Mouse (Mus musculus) limb, embryonic 11.5 days (tissue): ENCODE data around the gene Olfr692. TPM values are rescaled to one million over a fixed set of nuclear protein-coding genes. Genes with fewer than 3 reads are reported as not detected.

Source experiments
- ATAC-seq: fragments of 200-750 bp; cut with Nextera tagmentation; 2 replicates; pipeline ENCODE4 v1.8.0; 2017; ENCODE audit warnings: low read depth; ENCODE audit not compliant: insufficient number of reproducible peaks, low FRiP score, low TSS enrichment
- DNase-seq: peaks from one replicate; pipeline ENCODE4 v3.0.0-alpha.2; 2015; ENCODE audit warnings: low spot score
- H3K27ac ChIP-seq: fragments of 300-500 bp; sonication (generic); replicated peaks from 2 replicates; pipeline ENCODE4 v1.5.1; 2014; ENCODE audit warnings: low read depth, mild to moderate bottlenecking, low read length
- H3K27me3 ChIP-seq: fragments of 300-500 bp; sonication (generic); 2 replicates; pipeline ENCODE4 v1.6.1; 2014; ENCODE audit warnings: mild to moderate bottlenecking, low read length, mixed read lengths; ENCODE audit not compliant: control insufficient read depth, insufficient read depth
- H3K36me3 ChIP-seq: fragments of 300-500 bp; sonication (generic); 2 replicates; pipeline ENCODE4 v1.6.1; 2014; ENCODE audit warnings: mild to moderate bottlenecking, low read length, moderate library complexity, mixed read lengths; ENCODE audit not compliant: control insufficient read depth, insufficient read depth
- H3K4me1 ChIP-seq: fragments of 300-500 bp; sonication (generic); 2 replicates; pipeline ENCODE4 v1.6.1; 2014; ENCODE audit warnings: low read length, mixed read lengths; ENCODE audit not compliant: control insufficient read depth, insufficient read depth
- H3K4me2 ChIP-seq: fragments of 300-500 bp; sonication (generic); 2 replicates; pipeline ENCODE4 v1.6.1; 2014; ENCODE audit warnings: low read depth, mild to moderate bottlenecking, moderate library complexity; ENCODE audit not compliant: severe bottlenecking
- H3K4me3 ChIP-seq: fragments of 300-500 bp; sonication (generic); 2 replicates; pipeline ENCODE4 v1.5.1; 2014; ENCODE audit warnings: low read depth, low read length
- H3K9ac ChIP-seq: fragments of 300-500 bp; sonication (generic); 2 replicates; pipeline ENCODE4 v1.6.1; 2014; ENCODE audit warnings: mild to moderate bottlenecking, low read length
- H3K9me3 ChIP-seq: fragments of 300-500 bp; sonication (generic); 2 replicates; pipeline ENCODE4 v1.6.1; 2016; ENCODE audit warnings: low read length; ENCODE audit not compliant: control insufficient read depth
- WGBS: fragments of 180-500 bp; shearing (Covaris S2); extraction: QIAGEN DNeasy Blood & Tissue Kit; methylation state at CpG from one replicate; pipeline ENCODE4 v1.1.7; 2014; 5-methylcytosine and 5-hydroxymethylcytosine counted together
- polyA plus RNA-seq: library from polyadenylated mRNA; unstranded; fragments of >200 nt; fragmentation: Nextera tagmentation; extraction: Ambion mirVana; gene quantifications from 2 replicates; pipeline ENCODE4 v1.2.1, GENCODE M21; 2014

Gene Olfr692
- polyA plus RNA-seq, 1 experiment from 2014 or later = not detected

GRCm38 (mm10) chr7:105416529-105416928 lies 48.5 kb downstream of the Olfr692 start:
- H3K36me3 ChIP-seq = no peaks in the 10 kb centered on the region
- no peaks in the 10 kb centered on the region for H3K9me3 ChIP-seq
- no peaks in the 10 kb centered on the region for H3K4me1 ChIP-seq
- H3K27ac ChIP-seq = no peak overlapping the region
- 90% methylated on average over 7 of the region's 7 CpGs for WGBS
- DNase-seq (no peak), ATAC-seq (no peak)
- H3K4me3 ChIP-seq = no peak overlapping the region
- H3K4me2 ChIP-seq = no peak overlapping the region
- no peak overlapping the region for H3K9ac ChIP-seq
- H3K27me3 ChIP-seq = no peaks in the 10 kb centered on the region

- Histone ChIP-seq H3K4me1 (no peaks in the 10 kb centered on the region), H3K9me3 (no peaks in the 10 kb centered on the region), H3K27me3 (no peaks in the 10 kb centered on the region), H3K4me2 (no peak overlapping the region), H3K9ac (no peak overlapping the region), H3K36me3 (no peaks in the 10 kb centered on the region), H3K4me3 (no peak overlapping the region), H3K27ac (no peak overlapping the region)
- 80% methylated on average over 5 of the region's 5 CpGs for WGBS
- ATAC-seq (no peak), DNase-seq (no peak)
Measured at GRCm38 (mm10) chr7:105418106-105418505, 50.1 kb downstream of the Olfr692 start.

Other genes starting within 250 kb of the Olfr692 start
- gene Olfr683, start 221.2 kb upstream of the Olfr692 start, polyA plus RNA-seq = not detected in 2 replicates
- not detected in 2 replicates for gene Olfr684, start 204.6 kb upstream of the Olfr692 start, polyA plus RNA-seq
- not detected in 2 replicates for gene Olfr685, start 182.2 kb upstream of the Olfr692 start, polyA plus RNA-seq
- gene Olfr686, start 160.7 kb upstream of the Olfr692 start, polyA plus RNA-seq = not detected in 2 replicates
- not detected in 2 replicates for gene Olfr688, start 80.1 kb upstream of the Olfr692 start, polyA plus RNA-seq
- gene Olfr689, start 57.1 kb upstream of the Olfr692 start, polyA plus RNA-seq = not detected in 2 replicates
- not detected in 2 replicates for gene Olfr690, start 34.1 kb upstream of the Olfr692 start, polyA plus RNA-seq
- not detected in 2 replicates for gene Olfr691, start 26.0 kb upstream of the Olfr692 start, polyA plus RNA-seq
- gene Gm5901, start 6.8 kb downstream of the Olfr692 start, polyA plus RNA-seq = not detected in 2 replicates
- 36.6 and 37.3 TPM in 2 replicates for gene Fam160a2, start 31.8 kb downstream of the Olfr692 start, polyA plus RNA-seq
- not detected in 2 replicates for gene Cnga4, start 36.3 kb downstream of the Olfr692 start, polyA plus RNA-seq
- not detected in 2 replicates for gene Cckbr, start 57.5 kb downstream of the Olfr692 start, polyA plus RNA-seq
- gene Cavin3, start 114.1 kb downstream of the Olfr692 start, polyA plus RNA-seq = 21.0 and 21.1 TPM in 2 replicates
- 31.6 and 32.6 TPM in 2 replicates for gene Smpd1, start 186.1 kb downstream of the Olfr692 start, polyA plus RNA-seq
- 54.5 and 60.1 TPM in 2 replicates for gene Apbb1, start 213.4 kb downstream of the Olfr692 start, polyA plus RNA-seq
- 0.13 TPM in 1 of 2 replicates, not detected in the other for gene Hpx, start 231.9 kb downstream of the Olfr692 start, polyA plus RNA-seq